Mouse (Mus musculus) forebrain, embryonic 13.5 days (tissue): ENCODE measurements at regions not wholly inside any gene's neighbourhood (a gene's known extent, or its start where the extent isn't known, plus 50 kb on each side); places are given as distances from the start of the nearest gene placed in this dataset.

Source experiments
- ATAC-seq: fragments of 200-750 bp; cut with Nextera tagmentation; 2 replicates; pipeline ENCODE4 v1.8.0; 2017
- H3K27ac ChIP-seq: fragments of 300-500 bp; sonication (generic); 2 replicates; pipeline ENCODE4 v1.5.1; 2015; ENCODE audit warnings: inconsistent platforms, mild to moderate bottlenecking, moderate library complexity
- H3K27me3 ChIP-seq: fragments of 300-500 bp; sonication (generic); 2 replicates; pipeline ENCODE4 v1.6.1; 2015; ENCODE audit warnings: mild to moderate bottlenecking, inconsistent platforms
- H3K36me3 ChIP-seq: fragments of 300-500 bp; sonication (generic); 2 replicates; pipeline ENCODE4 v1.6.1; 2015; ENCODE audit warnings: mild to moderate bottlenecking, inconsistent platforms; ENCODE audit not compliant: poor library complexity, severe bottlenecking
- H3K4me1 ChIP-seq: fragments of 300-500 bp; sonication (generic); 2 replicates; pipeline ENCODE4 v1.6.1; 2015; ENCODE audit warnings: inconsistent platforms
- H3K4me2 ChIP-seq: fragments of 300-500 bp; sonication (generic); 2 replicates; pipeline ENCODE4 v1.6.1; 2015; ENCODE audit warnings: inconsistent platforms, mild to moderate bottlenecking, moderate library complexity
- H3K4me3 ChIP-seq: fragments of 300-500 bp; sonication (generic); 2 replicates; pipeline ENCODE4 v1.5.1; 2015; ENCODE audit warnings: mild to moderate bottlenecking, inconsistent platforms
- H3K9ac ChIP-seq: fragments of 300-500 bp; sonication (generic); 2 replicates; pipeline ENCODE4 v1.6.1; 2015; ENCODE audit warnings: mild to moderate bottlenecking, inconsistent platforms
- H3K9me3 ChIP-seq: fragments of 300-500 bp; sonication (generic); replicated peaks from 2 replicates; pipeline ENCODE4 v1.6.1; 2016; ENCODE audit warnings: inconsistent platforms
- WGBS: fragments of 180-500 bp; shearing (Covaris S2); methylation state at CpG from one replicate; pipeline ENCODE4 v1.1.7; 2015; 5-methylcytosine and 5-hydroxymethylcytosine counted together

- Histone ChIP-seq H3K4me3 (no peak overlapping the region), H3K27me3 (no peaks in the 10 kb centered on the region), H3K4me1 (peaks cover 10% of the 10 kb centered on the region; the same call in 1 of the 2 replicates), H3K27ac (no peak overlapping the region), H3K9ac (no peak overlapping the region), H3K36me3 (no peaks in the 10 kb centered on the region), H3K4me2 (no peak overlapping the region), H3K9me3 (no peaks in the 10 kb centered on the region)
- 59% methylated on average over 3 of the region's 3 CpGs for WGBS
- ATAC-seq: peak; percentile 22; the same call in 1 of the 2 replicates
Observed at GRCm38 (mm10) chr2:103872277-103872636, 74.8 kb upstream of the Caprin1 start.

- Histone ChIP-seq H3K9ac (no peak overlapping the region), H3K4me2 (no peak overlapping the region), H3K36me3 (no peaks in the 10 kb centered on the region), H3K4me1 (peaks cover 10% of the 10 kb centered on the region; the same call in 1 of the 2 replicates), H3K9me3 (no peaks in the 10 kb centered on the region), H3K27me3 (no peaks in the 10 kb centered on the region), H3K27ac (no peak overlapping the region), H3K4me3 (no peak overlapping the region)
- WGBS: 92% methylated on average over 6 of the region's 6 CpGs
- ATAC-seq: no peak
Observed at GRCm38 (mm10) chr2:103873381-103873780, 75.9 kb upstream of the Caprin1 start.

- Histone ChIP-seq H3K36me3 (no peaks in the 10 kb centered on the region), H3K4me1 (peaks cover 10% of the 10 kb centered on the region; the same call in 1 of the 2 replicates), H3K4me3 (no peak overlapping the region), H3K9ac (no peak overlapping the region), H3K27ac (no peak overlapping the region), H3K4me2 (no peak overlapping the region), H3K27me3 (no peaks in the 10 kb centered on the region), H3K9me3 (no peaks in the 10 kb centered on the region)
- WGBS: 58% methylated on average over 3 of the region's 3 CpGs
- ATAC-seq: no peak
Observed at GRCm38 (mm10) chr2:103874466-103874865, 77.0 kb upstream of the Caprin1 start.

- H3K4me2 ChIP-seq: no peak overlapping the region
- no peak for ATAC-seq
- H3K9ac ChIP-seq: no peak overlapping the region
- no peaks in the 10 kb centered on the region for H3K36me3 ChIP-seq
- 86% methylated on average over 8 of the region's 8 CpGs for WGBS
- H3K4me1 ChIP-seq: peaks cover 11% of the 10 kb centered on the region; the same call in 1 of the 2 replicates
- H3K4me3 ChIP-seq: no peak overlapping the region
- H3K9me3 ChIP-seq: no peaks in the 10 kb centered on the region
- H3K27ac ChIP-seq: no peak overlapping the region
- H3K27me3 ChIP-seq: no peaks in the 10 kb centered on the region
Observed at GRCm38 (mm10) chr2:103875754-103876153, 78.3 kb upstream of the Caprin1 start.

GRCm38 (mm10) chr2:103876236-103876635 lies 78.8 kb upstream of the Caprin1 start:
- Histone ChIP-seq H3K9me3 (no peaks in the 10 kb centered on the region), H3K36me3 (no peaks in the 10 kb centered on the region), H3K27me3 (no peaks in the 10 kb centered on the region), H3K27ac (no peak overlapping the region), H3K4me2 (no peak overlapping the region), H3K4me1 (peaks cover 15% of the 10 kb centered on the region), H3K4me3 (no peak overlapping the region), H3K9ac (no peak overlapping the region)
- 92% methylated on average over 2 of the region's 2 CpGs for WGBS
- ATAC-seq: no peak

- peak overlapping the region; percentile 37; the same call in 1 of the 2 replicates for H3K9ac ChIP-seq
- 16% methylated on average over 10 of the region's 10 CpGs for WGBS
- ATAC-seq: peak; percentile 86
- no peak overlapping the region for H3K4me3 ChIP-seq
- no peaks in the 10 kb centered on the region for H3K9me3 ChIP-seq
- peak overlapping the region; percentile 16; the same call in 1 of the 2 replicates for H3K4me2 ChIP-seq
- H3K27ac ChIP-seq: peak overlapping the region; percentile 19; the same call in 1 of the 2 replicates
- no peaks in the 10 kb centered on the region for H3K36me3 ChIP-seq
- H3K4me1 ChIP-seq: peaks cover 12% of the 10 kb centered on the region
- no peaks in the 10 kb centered on the region for H3K27me3 ChIP-seq
Observed at GRCm38 (mm10) chr2:103881026-103881763, 76.6 kb upstream of the Lmo2 start.

GRCm38 (mm10) chr2:103884926-103885325 lies 72.9 kb upstream of the Lmo2 start:
- H3K9ac ChIP-seq: no peak overlapping the region
- no peaks in the 10 kb centered on the region for H3K9me3 ChIP-seq
- H3K4me2 ChIP-seq: no peak overlapping the region
- ATAC-seq: no peak
- H3K4me1 ChIP-seq: peaks cover 12% of the 10 kb centered on the region
- 35% methylated on average over 10 of the region's 10 CpGs for WGBS
- no peak overlapping the region for H3K4me3 ChIP-seq
- H3K27ac ChIP-seq: no peak overlapping the region
- H3K36me3 ChIP-seq: no peaks in the 10 kb centered on the region
- no peaks in the 10 kb centered on the region for H3K27me3 ChIP-seq

- WGBS: 96% methylated on average over 7 of the region's 7 CpGs
- ATAC-seq: no peak
- Histone ChIP-seq H3K4me1 (peaks cover 14% of the 10 kb centered on the region), H3K4me3 (no peak overlapping the region), H3K27me3 (no peaks in the 10 kb centered on the region), H3K9me3 (no peaks in the 10 kb centered on the region), H3K9ac (no peak overlapping the region), H3K4me2 (no peak overlapping the region), H3K36me3 (no peaks in the 10 kb centered on the region), H3K27ac (no peak overlapping the region)
Observed at GRCm38 (mm10) chr2:103888023-103888422, 69.8 kb upstream of the Lmo2 start.

GRCm38 (mm10) chr2:103891240-103891767 lies 66.5 kb upstream of the Lmo2 start:
- Histone ChIP-seq H3K4me1 (peaks cover 14% of the 10 kb centered on the region), H3K4me2 (peak overlapping the region; percentile 42), H3K9ac (no peak overlapping the region; the same call in 1 of the 2 replicates), H3K36me3 (no peaks in the 10 kb centered on the region), H3K27ac (peak overlapping the region; percentile 54), H3K9me3 (no peaks in the 10 kb centered on the region), H3K4me3 (no peak overlapping the region), H3K27me3 (no peaks in the 10 kb centered on the region)
- ATAC-seq: peak; percentile 75; the same call in 1 of the 2 replicates
- 1% methylated on average over 9 of the region's 9 CpGs for WGBS

- Histone ChIP-seq H3K4me3 (no peak overlapping the region), H3K9ac (no peak overlapping the region), H3K9me3 (no peaks in the 10 kb centered on the region), H3K36me3 (no peaks in the 10 kb centered on the region), H3K27me3 (no peaks in the 10 kb centered on the region), H3K4me1 (peaks cover 14% of the 10 kb centered on the region), H3K4me2 (no peak overlapping the region), H3K27ac (no peak overlapping the region)
- no peak for ATAC-seq
- 98% methylated on average over 2 of the region's 2 CpGs for WGBS
Observed at GRCm38 (mm10) chr2:103893159-103893740, 64.5 kb upstream of the Lmo2 start.

GRCm38 (mm10) chr2:103893805-103894204 lies 64.0 kb upstream of the Lmo2 start:
- peaks cover 14% of the 10 kb centered on the region for H3K4me1 ChIP-seq
- no peak overlapping the region for H3K4me3 ChIP-seq
- ATAC-seq: no peak
- H3K4me2 ChIP-seq: no peak overlapping the region
- H3K27me3 ChIP-seq: no peaks in the 10 kb centered on the region
- no peaks in the 10 kb centered on the region for H3K36me3 ChIP-seq
- no peak overlapping the region for H3K27ac ChIP-seq
- H3K9me3 ChIP-seq: no peaks in the 10 kb centered on the region
- no peak overlapping the region for H3K9ac ChIP-seq
- 46% methylated on average over 2 of the region's 2 CpGs for WGBS

- H3K27ac ChIP-seq: no peak overlapping the region
- WGBS: 50% methylated on average over 12 of the region's 12 CpGs
- H3K27me3 ChIP-seq: no peaks in the 10 kb centered on the region
- H3K9ac ChIP-seq: no peak overlapping the region
- H3K4me3 ChIP-seq: no peak overlapping the region
- no peaks in the 10 kb centered on the region for H3K9me3 ChIP-seq
- peaks cover 14% of the 10 kb centered on the region for H3K4me1 ChIP-seq
- no peaks in the 10 kb centered on the region for H3K36me3 ChIP-seq
- ATAC-seq: no peak
- H3K4me2 ChIP-seq: no peak overlapping the region
Observed at GRCm38 (mm10) chr2:103894981-103895676, 62.7 kb upstream of the Lmo2 start.
